Mouse (Mus musculus) lung, adult 2 months (tissue): ENCODE measurements around the gene Clpsl2.

Source experiments
- CTCF ChIP-seq: fragments of 200-500 bp; IDR thresholded peaks from 2 replicates; pipeline ENCODE4 v1.5.1; 2011; ENCODE audit warnings: mild to moderate bottlenecking, low read length, control low read depth; ENCODE audit not compliant: insufficient read depth
- POLR2A ChIP-seq: fragments of 200-500 bp; IDR thresholded peaks from 2 replicates; pipeline ENCODE4 v1.6.1; 2011; ENCODE audit warnings: low read depth, mild to moderate bottlenecking, control low read depth, low read length, borderline replicate concordance; ENCODE audit errors: extremely low read depth

DNA sequence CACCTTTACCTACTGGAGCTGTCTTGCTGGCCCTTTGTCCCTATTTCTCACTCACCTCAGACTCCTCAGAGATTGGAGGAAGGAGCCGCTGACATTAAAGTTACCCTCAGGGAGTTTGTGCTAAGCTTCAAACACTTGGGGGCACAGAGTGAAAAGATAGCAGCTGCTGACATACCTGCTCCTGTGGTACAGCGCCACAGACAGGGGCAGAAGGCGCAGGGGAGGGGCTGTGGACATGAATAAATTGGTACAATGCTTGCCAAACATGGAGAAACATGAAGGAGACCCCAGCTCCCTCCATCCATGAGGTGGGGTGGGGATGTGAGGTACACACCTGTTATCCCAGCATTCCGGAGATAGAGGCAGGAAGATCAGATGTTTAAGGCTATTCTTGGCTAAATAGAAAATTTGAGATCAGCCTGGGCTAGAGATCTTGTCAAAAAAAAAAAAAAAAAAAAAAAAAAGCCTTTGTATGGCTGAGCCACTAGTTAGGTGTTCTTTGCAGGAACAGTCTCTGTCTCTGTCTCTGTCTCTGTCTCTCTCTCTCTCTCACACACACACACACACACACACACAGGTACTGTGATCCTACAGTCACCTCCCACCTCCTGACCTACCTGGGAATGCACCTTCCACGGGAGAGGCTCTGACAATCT, 28.0 kb upstream of the Clpsl2 start:
- TF ChIP-seq CTCF (no peak), POLR2A (no peak)
